Mouse (Mus musculus): Measurements from ENCODE around the gene Zbtb38. TPM values are rescaled to one million over a fixed set of nuclear protein-coding genes. Genes with fewer than 3 reads are reported as not detected.
A peak's percentile ranks its signal among the peaks of the same experiment; 100 is the strongest.

Gene Zbtb38
- polyA plus RNA-seq, 1 experiment from 2014 or later, result 8.8 TPM

GRCm38 (mm10) chr9:96787797-96788196 lies 35.2 kb upstream of the Zbtb38 start:
- no peak overlapping the region for H3K9ac ChIP-seq (replicated peaks; ENCODE audit: low read length)
- H3K27me3 ChIP-seq (ENCODE audit: control insufficient read depth, insufficient read depth, low read length), result no peaks in the 10 kb centered on the region
- 89% methylated on average over 10 of the region's 10 CpGs for WGBS
- H3K4me1 ChIP-seq (ENCODE audit: control insufficient read depth, insufficient read depth, low read length), result no peaks in the 10 kb centered on the region
- no peak overlapping the region for H3K4me3 ChIP-seq (ENCODE audit: low read depth, low read length)
- no peak overlapping the region for H3K4me2 ChIP-seq (ENCODE audit: low read depth, low read length)
- no peaks in the 10 kb centered on the region for H3K36me3 ChIP-seq (replicated peaks; ENCODE audit: control insufficient read depth, insufficient read depth, low read depth, low read length)
- DNase-seq (ENCODE audit: low spot score), result no peak
- no peak for ATAC-seq (replicated peaks; ENCODE audit: insufficient number of reproducible peaks, low FRiP score, low TSS enrichment, low read depth)
- H3K27ac ChIP-seq (replicated peaks; ENCODE audit: low read depth, low read length), result no peak overlapping the region
- no peaks in the 10 kb centered on the region for H3K9me3 ChIP-seq (replicated peaks; ENCODE audit: control insufficient read depth, low read length)

- 67% methylated on average over 9 of the region's 9 CpGs for WGBS
- H3K27ac ChIP-seq (replicated peaks; ENCODE audit: low read depth, low read length), result no peak overlapping the region
These were observed 33.3 kb upstream of the Zbtb38 start for GRCm38 (mm10) chr9:96785871-96786342.

GRCm38 (mm10) chr9:96785187-96785586 lies 32.6 kb upstream of the Zbtb38 start:
- ATAC-seq (replicated peaks; ENCODE audit: insufficient number of reproducible peaks, low FRiP score, low TSS enrichment, low read depth), result no peak

More at GRCm38 (mm10) chr9:96785871-96786342, 33.3 kb upstream of the Zbtb38 start:
- Histone ChIP-seq H3K36me3 (replicated peaks; ENCODE audit: control insufficient read depth, insufficient read depth, low read depth, low read length) (no peaks in the 10 kb centered on the region), H3K9me3 (replicated peaks; ENCODE audit: control insufficient read depth, low read length) (no peaks in the 10 kb centered on the region), H3K27me3 (ENCODE audit: control insufficient read depth, insufficient read depth, low read length) (no peaks in the 10 kb centered on the region), H3K4me2 (ENCODE audit: low read depth, low read length) (no peak overlapping the region), H3K4me1 (ENCODE audit: control insufficient read depth, insufficient read depth, low read length) (no peaks in the 10 kb centered on the region), H3K9ac (replicated peaks; ENCODE audit: low read length) (no peak overlapping the region), H3K4me3 (ENCODE audit: low read depth, low read length) (no peak overlapping the region)
- no peak for ATAC-seq (replicated peaks; ENCODE audit: insufficient number of reproducible peaks, low FRiP score, low TSS enrichment, low read depth)
- DNase-seq (ENCODE audit: low spot score), result no peak

GRCm38 (mm10) chr9:96783667-96784066 lies 31.0 kb upstream of the Zbtb38 start:
- DNase-seq (ENCODE audit: low spot score) (no peak), ATAC-seq (replicated peaks; ENCODE audit: insufficient number of reproducible peaks, low FRiP score, low TSS enrichment, low read depth) (no peak)
- no peaks in the 10 kb centered on the region for H3K9me3 ChIP-seq (replicated peaks; ENCODE audit: control insufficient read depth, low read length)
- no peak overlapping the region for H3K4me3 ChIP-seq (ENCODE audit: low read depth, low read length)
- H3K36me3 ChIP-seq (replicated peaks; ENCODE audit: control insufficient read depth, insufficient read depth, low read depth, low read length), result no peaks in the 10 kb centered on the region
- H3K9ac ChIP-seq (replicated peaks; ENCODE audit: low read length), result no peak overlapping the region
- no peaks in the 10 kb centered on the region for H3K27me3 ChIP-seq (ENCODE audit: control insufficient read depth, insufficient read depth, low read length)
- H3K27ac ChIP-seq (replicated peaks; ENCODE audit: low read depth, low read length), result no peak overlapping the region
- no peak overlapping the region for H3K4me2 ChIP-seq (ENCODE audit: low read depth, low read length)
- WGBS, result 85% methylated on average over 9 of the region's 9 CpGs
- H3K4me1 ChIP-seq (ENCODE audit: control insufficient read depth, insufficient read depth, low read length), result no peaks in the 10 kb centered on the region

More at GRCm38 (mm10) chr9:96785187-96785586, 32.6 kb upstream of the Zbtb38 start:
- WGBS, result 79% methylated on average over 3 of the region's 3 CpGs
- H3K4me1 ChIP-seq (ENCODE audit: control insufficient read depth, insufficient read depth, low read length), result no peaks in the 10 kb centered on the region
- no peaks in the 10 kb centered on the region for H3K36me3 ChIP-seq (replicated peaks; ENCODE audit: control insufficient read depth, insufficient read depth, low read depth, low read length)
- H3K27ac ChIP-seq (replicated peaks; ENCODE audit: low read depth, low read length), result no peak overlapping the region
- H3K9ac ChIP-seq (replicated peaks; ENCODE audit: low read length), result no peak overlapping the region
- no peaks in the 10 kb centered on the region for H3K27me3 ChIP-seq (ENCODE audit: control insufficient read depth, insufficient read depth, low read length)
- no peak for DNase-seq (ENCODE audit: low spot score)
- H3K9me3 ChIP-seq (replicated peaks; ENCODE audit: control insufficient read depth, low read length), result no peaks in the 10 kb centered on the region
- H3K4me3 ChIP-seq (ENCODE audit: low read depth, low read length), result no peak overlapping the region
- no peak overlapping the region for H3K4me2 ChIP-seq (ENCODE audit: low read depth, low read length)

DNA sequence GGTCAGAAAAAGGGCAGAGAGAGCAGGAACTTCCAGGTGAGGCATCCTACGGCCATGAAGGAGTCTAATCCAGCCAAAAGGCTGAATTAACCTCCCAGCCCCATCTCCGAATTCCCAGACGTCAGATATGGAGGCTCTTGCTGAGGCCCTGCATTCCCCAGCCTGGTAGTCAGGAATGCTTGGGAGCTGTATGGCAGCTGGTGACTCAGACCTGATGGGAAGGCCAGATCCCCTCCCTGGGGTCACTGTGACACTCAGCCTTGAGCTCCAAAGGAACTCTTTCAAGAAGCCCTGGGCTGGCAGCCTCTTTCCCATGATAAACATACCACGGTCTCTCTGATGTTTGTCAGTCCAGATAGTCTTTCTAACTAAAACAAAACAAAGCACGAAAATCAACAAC lies 30.6 kb upstream of the Zbtb38 start:
- no peak for ATAC-seq (replicated peaks; ENCODE audit: insufficient number of reproducible peaks, low FRiP score, low TSS enrichment, low read depth)
- WGBS, result 58% methylated on average over 5 of the region's 5 CpGs

GRCm38 (mm10) chr9:96782062-96782461 lies 29.4 kb upstream of the Zbtb38 start:
- ATAC-seq (replicated peaks; ENCODE audit: insufficient number of reproducible peaks, low FRiP score, low TSS enrichment, low read depth), result no peak
- no peak for DNase-seq (ENCODE audit: low spot score)
- H3K4me1 ChIP-seq (ENCODE audit: control insufficient read depth, insufficient read depth, low read length), result no peaks in the 10 kb centered on the region
- no peak overlapping the region for H3K27ac ChIP-seq (replicated peaks; ENCODE audit: low read depth, low read length)
- no peak overlapping the region for H3K9ac ChIP-seq (replicated peaks; ENCODE audit: low read length)
- no peaks in the 10 kb centered on the region for H3K36me3 ChIP-seq (replicated peaks; ENCODE audit: control insufficient read depth, insufficient read depth, low read depth, low read length)
- H3K9me3 ChIP-seq (replicated peaks; ENCODE audit: control insufficient read depth, low read length), result no peaks in the 10 kb centered on the region
- 81% methylated on average over 8 of the region's 8 CpGs for WGBS
- no peak overlapping the region for H3K4me2 ChIP-seq (ENCODE audit: low read depth, low read length)
- no peak overlapping the region for H3K4me3 ChIP-seq (ENCODE audit: low read depth, low read length)
- H3K27me3 ChIP-seq (ENCODE audit: control insufficient read depth, insufficient read depth, low read length), result no peaks in the 10 kb centered on the region

More for the DNA sequence above, 30.6 kb upstream of the Zbtb38 start:
- H3K27ac ChIP-seq (replicated peaks; ENCODE audit: low read depth, low read length), result no peak overlapping the region
- no peak overlapping the region for H3K4me2 ChIP-seq (ENCODE audit: low read depth, low read length)
- no peaks in the 10 kb centered on the region for H3K9me3 ChIP-seq (replicated peaks; ENCODE audit: control insufficient read depth, low read length)
- no peak overlapping the region for H3K9ac ChIP-seq (replicated peaks; ENCODE audit: low read length)
- DNase-seq (ENCODE audit: low spot score), result no peak
- no peaks in the 10 kb centered on the region for H3K4me1 ChIP-seq (ENCODE audit: control insufficient read depth, insufficient read depth, low read length)
- H3K36me3 ChIP-seq (replicated peaks; ENCODE audit: control insufficient read depth, insufficient read depth, low read depth, low read length), result no peaks in the 10 kb centered on the region
- no peaks in the 10 kb centered on the region for H3K27me3 ChIP-seq (ENCODE audit: control insufficient read depth, insufficient read depth, low read length)
- no peak overlapping the region for H3K4me3 ChIP-seq (ENCODE audit: low read depth, low read length)

DNA sequence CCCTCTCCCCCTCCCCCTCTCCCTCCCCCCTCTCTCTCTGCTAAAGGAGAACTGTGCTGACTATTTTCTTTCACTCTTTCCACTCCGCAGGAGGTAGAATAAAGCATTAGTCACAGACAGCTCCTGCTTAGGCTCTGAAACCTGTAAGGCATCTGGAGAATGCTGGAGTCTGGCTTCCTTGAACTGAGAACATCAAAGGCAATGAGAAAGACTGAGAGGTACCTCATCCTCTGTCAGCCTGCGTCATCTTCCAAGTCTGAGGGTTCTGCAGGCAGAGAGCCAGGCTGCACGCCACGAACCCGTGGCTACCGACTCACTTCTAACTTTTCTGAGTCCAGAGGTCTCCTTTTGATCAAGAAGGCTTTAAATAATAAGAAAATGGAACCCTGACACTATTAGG lies 20.5 kb upstream of the Zbtb38 start:
- Histone ChIP-seq H3K9ac (replicated peaks; ENCODE audit: low read length) (no peak overlapping the region), H3K27me3 (ENCODE audit: control insufficient read depth, insufficient read depth, low read length) (no peaks in the 10 kb centered on the region), H3K27ac (replicated peaks; ENCODE audit: low read depth, low read length) (no peak overlapping the region), H3K4me1 (ENCODE audit: control insufficient read depth, insufficient read depth, low read length) (peaks cover 3% of the 10 kb centered on the region; the same call in 1 of the 2 replicates), H3K36me3 (replicated peaks; ENCODE audit: control insufficient read depth, insufficient read depth, low read depth, low read length) (no peaks in the 10 kb centered on the region), H3K4me2 (ENCODE audit: low read depth, low read length) (no peak overlapping the region), H3K4me3 (ENCODE audit: low read depth, low read length) (no peak overlapping the region), H3K9me3 (replicated peaks; ENCODE audit: control insufficient read depth, low read length) (no peaks in the 10 kb centered on the region)
- WGBS, result 3% methylated on average over 6 of the region's 6 CpGs
- DNase-seq (ENCODE audit: low spot score) (peak; percentile 41), ATAC-seq (replicated peaks; ENCODE audit: insufficient number of reproducible peaks, low FRiP score, low TSS enrichment, low read depth) (0 out of 2 replicates have a peak, but pooled peaks have one; percentile 22)

GRCm38 (mm10) chr9:96770443-96770842 lies 17.8 kb upstream of the Zbtb38 start:
- no peaks in the 10 kb centered on the region for H3K27me3 ChIP-seq (ENCODE audit: control insufficient read depth, insufficient read depth, low read length)
- H3K4me3 ChIP-seq (ENCODE audit: low read depth, low read length), result no peak overlapping the region
- H3K4me1 ChIP-seq (ENCODE audit: control insufficient read depth, insufficient read depth, low read length), result peaks cover 3% of the 10 kb centered on the region; the same call in 1 of the 2 replicates
- no peak overlapping the region for H3K4me2 ChIP-seq (ENCODE audit: low read depth, low read length)
- ATAC-seq (replicated peaks; ENCODE audit: insufficient number of reproducible peaks, low FRiP score, low TSS enrichment, low read depth) (no peak), DNase-seq (ENCODE audit: low spot score) (peak; percentile 80)
- H3K9ac ChIP-seq (replicated peaks; ENCODE audit: low read length), result no peak overlapping the region
- no peaks in the 10 kb centered on the region for H3K36me3 ChIP-seq (replicated peaks; ENCODE audit: control insufficient read depth, insufficient read depth, low read depth, low read length)
- H3K9me3 ChIP-seq (replicated peaks; ENCODE audit: control insufficient read depth, low read length), result no peaks in the 10 kb centered on the region
- no peak overlapping the region for H3K27ac ChIP-seq (replicated peaks; ENCODE audit: low read depth, low read length)
- WGBS, result 28% methylated on average over 3 of the region's 3 CpGs
